Mouse (Mus musculus) heart, embryonic 13.5 days (tissue): ENCODE measurements around the gene Slc25a11. TPM values are rescaled to one million over a fixed set of nuclear protein-coding genes. Genes with fewer than 3 reads are reported as not detected.

Experiments used
- ATAC-seq: fragments of 200-750 bp; cut with Nextera tagmentation; 2 replicates; pipeline ENCODE4 v1.8.0; 2017; ENCODE audit warnings: moderate TSS enrichment; ENCODE audit not compliant: insufficient number of reproducible peaks, low FRiP score, low TSS enrichment; ENCODE audit errors: extremely low read depth
- H3K27ac ChIP-seq: fragments of 300-500 bp; sonication (generic); replicated peaks from 2 replicates; pipeline ENCODE4 v1.5.1; 2015; ENCODE audit warnings: moderate library complexity, mild to moderate bottlenecking, inconsistent platforms
- H3K27me3 ChIP-seq: fragments of 300-500 bp; sonication (generic); replicated peaks from 2 replicates; pipeline ENCODE4 v1.6.1; 2015; ENCODE audit warnings: mild to moderate bottlenecking, inconsistent platforms
- H3K36me3 ChIP-seq: fragments of 300-500 bp; sonication (generic); 2 replicates; pipeline ENCODE4 v1.6.1; 2015; ENCODE audit warnings: mild to moderate bottlenecking, inconsistent platforms
- H3K4me1 ChIP-seq: fragments of 300-500 bp; sonication (generic); 2 replicates; pipeline ENCODE4 v1.6.1; 2015; ENCODE audit warnings: inconsistent platforms
- H3K4me2 ChIP-seq: fragments of 300-500 bp; sonication (generic); 2 replicates; pipeline ENCODE4 v1.6.1; 2015; ENCODE audit warnings: inconsistent platforms, mild to moderate bottlenecking, moderate library complexity
- H3K4me3 ChIP-seq: fragments of 300-500 bp; sonication (generic); 2 replicates; pipeline ENCODE4 v1.5.1; 2015; ENCODE audit warnings: moderate library complexity, mild to moderate bottlenecking, inconsistent platforms
- H3K9ac ChIP-seq: fragments of 300-500 bp; sonication (generic); 2 replicates; pipeline ENCODE4 v1.6.1; 2015; ENCODE audit warnings: inconsistent platforms, mild to moderate bottlenecking, moderate library complexity
- H3K9me3 ChIP-seq: fragments of 300-500 bp; sonication (generic); 2 replicates; pipeline ENCODE4 v1.6.1; 2016; ENCODE audit warnings: inconsistent platforms
- WGBS: fragments of 180-500 bp; shearing (Covaris S2); methylation state at CpG from one replicate; pipeline ENCODE4 v1.1.7; 2015; ENCODE audit warnings: mixed read lengths; 5-methylcytosine and 5-hydroxymethylcytosine counted together
- polyA plus RNA-seq: library from polyadenylated mRNA; unstranded; fragments of >200 nt; fragmentation: Nextera tagmentation; extraction: Ambion mirVana; gene quantifications from 2 replicates; pipeline ENCODE4 v1.2.1, GENCODE M21; 2015

Gene Slc25a11
- polyA plus RNA-seq, 1 experiment from 2014 or later, result 234 TPM

- H3K36me3 ChIP-seq, result peaks cover 63% of the 10 kb centered on the region
- ATAC-seq, result no peak
- peak overlapping the region; percentile 77 for H3K4me3 ChIP-seq
- H3K9me3 ChIP-seq, result no peaks in the 10 kb centered on the region
- H3K4me2 ChIP-seq, result peak overlapping the region; percentile 99
- no peaks in the 10 kb centered on the region for H3K27me3 ChIP-seq
- WGBS, result 80% methylated on average over 8 of the region's 8 CpGs
- H3K27ac ChIP-seq, result no peak overlapping the region
- peak overlapping the region; percentile 96; the same call in 1 of the 2 replicates for H3K9ac ChIP-seq
- peaks cover 68% of the 10 kb centered on the region for H3K4me1 ChIP-seq
Measured at GRCm38 (mm10) chr11:70649185-70649734, 2.0 kb upstream of the Slc25a11 start.

DNA sequence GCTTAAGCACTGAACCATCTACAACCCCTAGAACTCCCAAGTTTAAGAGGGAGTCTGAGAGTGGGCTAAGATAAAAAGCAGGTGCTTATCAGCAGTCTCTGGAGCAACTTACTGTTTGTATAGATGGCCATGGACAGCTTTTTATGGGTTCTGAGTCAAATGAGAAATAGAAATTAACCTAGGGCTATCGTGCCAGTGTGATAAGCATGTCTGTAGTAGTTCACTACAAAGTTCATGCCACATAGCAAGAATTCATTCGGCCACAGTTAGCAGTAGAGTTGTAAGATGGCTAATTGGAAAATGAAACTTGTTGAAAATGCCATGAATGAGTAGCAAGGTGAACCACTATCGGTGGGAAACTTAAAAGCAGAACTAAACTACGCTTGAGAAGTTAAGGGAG is 1.2 kb upstream of the Slc25a11 start:
- H3K36me3 ChIP-seq, result peaks cover 71% of the 10 kb centered on the region
- peaks cover 68% of the 10 kb centered on the region for H3K4me1 ChIP-seq

DNA sequence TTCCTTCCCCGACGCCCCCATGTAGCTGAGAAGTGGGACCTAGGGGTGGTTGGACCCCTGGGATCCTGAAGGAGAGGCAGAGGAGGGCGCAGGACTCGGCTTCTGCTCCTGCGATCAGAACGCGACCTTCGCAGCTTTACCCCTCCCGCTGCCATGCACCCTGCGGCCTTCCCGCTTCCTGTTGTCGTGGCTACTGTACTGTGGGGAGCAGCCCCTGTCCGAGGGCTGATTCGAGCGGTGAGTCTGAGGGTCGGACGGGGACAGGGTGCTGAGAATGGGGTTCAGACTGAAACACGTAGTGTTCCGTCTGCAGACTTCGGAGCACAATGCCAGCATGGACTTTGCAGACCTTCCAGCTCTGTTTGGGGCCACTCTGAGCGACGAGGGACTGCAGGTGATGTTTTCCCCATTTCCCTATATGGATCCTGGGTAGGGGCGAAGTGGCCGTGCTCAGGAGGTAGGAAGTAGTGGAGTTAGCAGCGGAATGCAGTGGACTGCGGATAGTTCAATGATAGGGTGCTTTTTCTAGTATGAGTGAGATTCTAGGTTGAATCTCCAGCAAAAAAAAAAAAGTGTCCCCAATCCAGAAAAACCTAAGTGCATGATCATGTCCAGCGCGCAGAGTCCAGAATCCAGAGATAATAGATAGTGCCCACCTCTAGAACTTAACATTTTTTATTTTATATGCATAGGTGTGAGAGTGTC is 589 bp upstream of the Slc25a11 start:
- H3K9ac ChIP-seq, result peak overlapping the region; percentile 96
- no peaks in the 10 kb centered on the region for H3K27me3 ChIP-seq
- no peaks in the 10 kb centered on the region for H3K9me3 ChIP-seq
- peaks cover 76% of the 10 kb centered on the region for H3K36me3 ChIP-seq
- peak overlapping the region; percentile 99 for H3K4me2 ChIP-seq
- ATAC-seq, result no peak; the same call in 1 of the 2 replicates
- peak overlapping the region; percentile 94 for H3K27ac ChIP-seq
- H3K4me1 ChIP-seq, result peaks cover 65% of the 10 kb centered on the region
- 3% methylated on average over 28 of the region's 28 CpGs for WGBS
- peak overlapping the region; percentile 77 for H3K4me3 ChIP-seq

More for the DNA sequence above, 1.2 kb upstream of the Slc25a11 start:
- no peaks in the 10 kb centered on the region for H3K9me3 ChIP-seq
- ATAC-seq, result no peak
- H3K27me3 ChIP-seq, result no peaks in the 10 kb centered on the region
- peak overlapping the region; percentile 99 for H3K4me2 ChIP-seq
- peak overlapping the region; percentile 96 for H3K9ac ChIP-seq
- peak overlapping the region; percentile 77 for H3K4me3 ChIP-seq
- H3K27ac ChIP-seq, result peak overlapping the region; percentile 94; the same call in 1 of the 2 replicates
- WGBS, result 68% methylated on average over 4 of the region's 4 CpGs

- no peaks in the 10 kb centered on the region for H3K27me3 ChIP-seq
- peak overlapping the region; percentile 95 for H3K27ac ChIP-seq
- H3K36me3 ChIP-seq, result peaks cover 63% of the 10 kb centered on the region
- H3K9me3 ChIP-seq, result no peaks in the 10 kb centered on the region
- ATAC-seq, result no peak
- H3K4me2 ChIP-seq, result peak overlapping the region; percentile 80
- 23% methylated on average over 3 of the region's 3 CpGs for WGBS
- H3K9ac ChIP-seq, result peak overlapping the region; percentile 95
- H3K4me1 ChIP-seq, result peaks cover 48% of the 10 kb centered on the region
- peak overlapping the region; percentile 77 for H3K4me3 ChIP-seq
Measured at GRCm38 (mm10) chr11:70646259-70646555, 1.1 kb downstream of the Slc25a11 start.

DNA sequence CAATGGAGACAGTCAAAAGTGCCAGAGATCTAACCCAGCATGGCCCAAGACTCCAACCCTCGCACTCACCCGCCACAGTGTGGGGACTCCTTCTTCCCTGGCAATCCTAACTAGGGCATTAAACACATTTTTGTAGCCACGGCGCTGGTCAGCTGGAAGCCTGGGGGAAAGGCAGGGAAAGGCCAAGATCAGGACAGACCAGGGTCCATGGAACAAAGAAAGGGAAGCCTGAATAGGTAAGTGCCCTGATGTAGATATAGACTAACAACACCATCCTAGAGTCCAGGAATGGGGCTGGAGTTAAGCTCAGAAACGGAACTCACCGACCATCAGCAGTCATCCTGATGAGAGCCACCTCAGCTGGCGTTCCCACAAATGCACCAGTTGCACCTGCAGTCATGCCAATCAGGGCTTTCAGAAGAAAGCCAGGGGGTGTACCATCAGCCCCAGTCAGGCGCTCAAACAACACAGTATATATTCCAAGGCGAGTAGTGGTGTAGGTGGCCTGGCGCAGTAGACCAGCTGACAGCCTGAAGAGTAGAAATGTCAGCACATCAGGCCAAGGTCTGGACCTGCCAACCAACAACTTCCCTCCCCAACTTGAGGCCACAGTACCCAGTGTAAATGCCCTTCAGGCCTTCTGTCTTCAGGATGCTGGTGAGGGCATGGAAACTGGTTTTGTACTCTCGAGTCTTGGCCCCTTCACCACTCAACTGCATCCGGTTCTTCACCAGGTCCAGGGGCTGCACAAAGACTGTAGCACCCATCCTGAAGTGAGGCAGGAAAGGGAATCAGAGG is 1.6 kb downstream of the Slc25a11 start:
- Histone ChIP-seq H3K4me2 (peak overlapping the region; percentile 80), H3K9ac (peak overlapping the region; percentile 95), H3K4me3 (peak overlapping the region; percentile 77), H3K9me3 (no peaks in the 10 kb centered on the region), H3K27ac (peak overlapping the region; percentile 95), H3K4me1 (peaks cover 43% of the 10 kb centered on the region), H3K27me3 (no peaks in the 10 kb centered on the region), H3K36me3 (peaks cover 57% of the 10 kb centered on the region)
- no peak for ATAC-seq
- WGBS, result 74% methylated on average over 12 of the region's 12 CpGs

DNA sequence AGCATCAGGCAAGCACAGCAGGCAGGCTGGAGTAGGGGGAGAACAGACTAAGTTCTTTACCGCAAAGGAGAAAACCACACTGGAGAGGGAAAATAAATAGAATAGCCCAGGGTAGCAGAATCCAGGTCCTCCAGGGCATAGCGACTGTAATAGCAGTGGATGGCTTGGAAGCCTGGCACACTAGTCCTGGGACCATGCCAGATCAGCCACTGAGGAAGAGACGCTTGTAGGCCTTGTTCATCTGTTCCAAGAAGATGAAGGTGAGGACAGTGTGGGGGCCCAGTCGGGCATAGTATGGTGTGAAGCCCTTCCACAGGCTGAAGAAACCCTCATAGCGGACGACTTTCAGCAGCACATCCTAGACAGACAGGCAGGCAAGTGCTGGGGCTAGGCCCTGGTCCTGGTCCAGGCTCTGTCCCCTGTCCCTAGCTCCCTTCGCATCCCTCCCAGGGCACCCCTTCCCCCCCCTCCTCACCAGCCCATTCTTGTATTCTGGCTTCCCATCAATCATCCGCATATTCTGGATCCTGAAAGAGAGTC is 2.6 kb downstream of the Slc25a11 start:
- peaks cover 38% of the 10 kb centered on the region for H3K4me1 ChIP-seq
- H3K9me3 ChIP-seq, result no peaks in the 10 kb centered on the region
- no peaks in the 10 kb centered on the region for H3K27me3 ChIP-seq
- ATAC-seq, result no peak
- no peak overlapping the region; the same call in 1 of the 2 replicates for H3K4me2 ChIP-seq
- no peak overlapping the region for H3K4me3 ChIP-seq
- peaks cover 47% of the 10 kb centered on the region for H3K36me3 ChIP-seq
- no peak overlapping the region for H3K27ac ChIP-seq
- 92% methylated on average over 8 of the region's 8 CpGs for WGBS
- H3K9ac ChIP-seq, result peak overlapping the region; percentile 95

- no peak overlapping the region for H3K4me3 ChIP-seq
- no peaks in the 10 kb centered on the region for H3K9me3 ChIP-seq
- peaks cover 34% of the 10 kb centered on the region for H3K36me3 ChIP-seq
- no peak overlapping the region for H3K9ac ChIP-seq
- H3K4me1 ChIP-seq, result peaks cover 37% of the 10 kb centered on the region
- H3K27ac ChIP-seq, result no peak overlapping the region
- 89% methylated on average over 6 of the region's 6 CpGs for WGBS
- ATAC-seq, result no peak
- H3K27me3 ChIP-seq, result no peaks in the 10 kb centered on the region
- no peak overlapping the region for H3K4me2 ChIP-seq
Measured at GRCm38 (mm10) chr11:70643051-70643450, 4.2 kb downstream of the Slc25a11 start.

GRCm38 (mm10) chr11:70641241-70641640 is 6.0 kb downstream of the Slc25a11 start:
- ATAC-seq, result no peak
- no peak overlapping the region for H3K27ac ChIP-seq
- H3K36me3 ChIP-seq, result peaks cover 34% of the 10 kb centered on the region
- H3K27me3 ChIP-seq, result no peaks in the 10 kb centered on the region
- H3K9ac ChIP-seq, result no peak overlapping the region
- 74% methylated on average over 7 of the region's 7 CpGs for WGBS
- no peaks in the 10 kb centered on the region for H3K9me3 ChIP-seq
- peaks cover 32% of the 10 kb centered on the region for H3K4me1 ChIP-seq
- no peak overlapping the region for H3K4me3 ChIP-seq
- no peak overlapping the region for H3K4me2 ChIP-seq

DNA sequence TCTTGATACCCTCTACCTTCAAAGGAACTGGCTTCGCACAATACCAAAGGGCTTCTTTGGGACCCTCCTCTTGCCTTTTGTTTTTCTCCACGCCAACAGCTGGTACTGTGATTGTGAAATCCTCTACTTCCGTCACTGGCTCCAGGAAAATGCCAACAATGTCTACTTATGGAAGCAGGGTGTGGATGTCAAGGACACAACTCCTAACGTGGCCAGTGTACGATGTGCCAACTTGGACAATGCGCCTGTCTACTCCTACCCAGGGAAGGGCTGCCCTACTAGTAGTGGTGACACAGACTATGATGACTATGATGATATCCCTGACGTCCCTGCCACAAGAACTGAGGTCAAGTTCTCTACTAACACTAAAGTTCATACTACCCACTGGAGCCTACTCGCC is 7.3 kb downstream of the Slc25a11 start:
- Histone ChIP-seq H3K4me3 (no peak overlapping the region), H3K4me1 (peaks cover 20% of the 10 kb centered on the region), H3K27ac (0 out of 2 replicates have a peak overlapping the region, but pooled peaks have one; percentile 77), H3K4me2 (no peak overlapping the region), H3K27me3 (no peaks in the 10 kb centered on the region), H3K9ac (no peak overlapping the region), H3K9me3 (no peaks in the 10 kb centered on the region), H3K36me3 (peaks cover 24% of the 10 kb centered on the region)
- no peak for ATAC-seq
- WGBS, result 72% methylated on average over 8 of the region's 8 CpGs

GRCm38 (mm10) chr11:70638714-70639278 is 8.5 kb downstream of the Slc25a11 start, which contains the start of gene Gp1ba:
Gene Gp1ba (plus strand): TSS chr11:70639122.
- Histone ChIP-seq H3K4me2 (peak within 1 kb of the TSS; percentile 43; the same call in 1 of the 2 replicates), H3K4me3 (0 out of 2 replicates have a peak within 1 kb of the TSS, but pooled peaks have one; percentile 7), H3K9ac (peak within 1 kb of the TSS; percentile 2), H3K27me3 (no peaks in the 10 kb centered on the region), H3K4me1 (peaks cover 19% of the 10 kb centered on the region), H3K9me3 (no peaks in the 10 kb centered on the region), H3K27ac (peak within 1 kb of the TSS; percentile 77), H3K36me3 (peaks cover 12% of the 10 kb centered on the region)
- WGBS, result 6% methylated on average over 5 of the region's 5 CpGs
- ATAC-seq, result no peak

DNA sequence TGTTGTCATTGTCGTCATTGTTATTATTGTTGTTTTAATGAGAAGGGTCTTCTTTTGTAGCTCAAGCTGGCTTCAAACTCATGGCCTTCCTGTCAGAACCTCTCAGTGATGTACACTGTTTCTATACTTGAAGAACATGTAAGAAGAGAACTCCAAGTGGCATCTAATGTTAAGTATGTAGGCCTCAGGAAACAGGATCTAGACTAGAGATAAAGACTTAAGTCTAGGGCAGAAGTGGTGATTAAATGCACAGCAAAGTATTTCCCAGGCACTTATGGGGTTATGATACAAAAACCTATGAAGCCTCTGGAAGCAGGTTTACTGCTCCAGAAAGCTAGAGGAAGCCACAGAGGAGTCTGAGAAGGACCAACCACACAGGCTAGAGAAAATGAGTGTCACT is 9.0 kb downstream of the Slc25a11 start:
- Histone ChIP-seq H3K4me1 (peaks cover 19% of the 10 kb centered on the region), H3K36me3 (peaks cover 7% of the 10 kb centered on the region), H3K9ac (no peak overlapping the region; the same call in 1 of the 2 replicates), H3K27ac (peak overlapping the region; percentile 77), H3K4me2 (peak overlapping the region; percentile 43; the same call in 1 of the 2 replicates), H3K4me3 (no peak overlapping the region), H3K9me3 (no peaks in the 10 kb centered on the region), H3K27me3 (no peaks in the 10 kb centered on the region)
- no peak for ATAC-seq
- WGBS, result 66% methylated on average over 1 of the region's 1 CpGs
